Mouse (Mus musculus) megakaryocyte progenitor cell, adult 5-6 weeks (primary cell): ENCODE results near the gene Ar. TPM values are rescaled to one million over a fixed set of nuclear protein-coding genes. Genes with fewer than 3 reads are reported as not detected.

Experiments
- ATAC-seq: replicated peaks from 2 replicates; pipeline ENCODE4 v1.8.0; 2016; ENCODE audit warnings: mild to moderate bottlenecking, moderate TSS enrichment, inconsistent platforms; ENCODE audit not compliant: poor library complexity
- total RNA-seq, 2 experiments: library from RNA; stranded (forward) in 1 of 2; stranded (reverse) in 1 of 2; fragments of 157-497, 149-512 nt in 1 of 2; fragments of 200-1000 nt in 1 of 2; gene quantifications; 2 replicates each; pipeline versions ENCODE4 v1.2.3 to v1.2.4; 2015 to 2017

Gene Ar
- total RNA-seq (2015) = 0.05 TPM in 1 of 2 replicates, not detected in the other
- total RNA-seq (2017) = not detected in 2 replicates

DNA sequence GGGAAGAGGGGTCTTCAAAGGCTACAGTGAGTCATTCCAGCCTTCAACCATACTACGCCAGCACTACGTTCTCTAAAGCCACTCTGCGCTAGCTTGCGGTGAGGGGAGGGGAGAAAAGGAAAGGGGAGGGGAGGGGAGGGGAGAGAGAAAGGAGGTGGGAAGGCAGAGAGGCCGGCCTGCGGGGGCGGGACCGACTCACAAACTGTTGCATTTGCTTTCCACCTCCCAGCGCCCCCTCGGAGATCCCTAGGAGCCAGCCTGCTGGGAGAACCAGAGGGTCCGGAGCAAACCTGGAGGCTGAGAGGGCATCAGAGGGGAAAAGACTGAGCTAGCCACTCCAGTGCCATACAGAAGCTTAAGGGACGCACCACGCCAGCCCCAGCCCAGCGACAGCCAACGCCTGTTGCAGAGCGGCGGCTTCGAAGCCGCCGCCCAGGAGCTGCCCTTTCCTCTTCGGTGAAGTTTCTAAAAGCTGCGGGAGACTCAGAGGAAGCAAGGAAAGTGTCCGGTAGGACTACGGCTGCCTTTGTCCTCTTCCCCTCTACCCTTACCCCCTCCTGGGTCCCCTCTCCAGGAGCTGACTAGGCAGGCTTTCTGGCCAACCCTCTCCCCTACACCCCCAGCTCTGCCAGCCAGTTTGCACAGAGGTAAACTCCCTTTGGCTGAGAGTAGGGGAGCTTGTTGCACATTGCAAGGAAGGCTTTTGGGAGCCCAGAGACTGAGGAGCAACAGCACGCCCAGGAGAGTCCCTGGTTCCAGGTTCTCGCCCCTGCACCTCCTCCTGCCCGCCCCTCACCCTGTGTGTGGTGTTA, at the start of gene Ar:
TSS of gene Ar (plus strand) at position 239 of the 812 bp plus-strand sequence.
- ATAC-seq = peak; percentile 84

DNA sequence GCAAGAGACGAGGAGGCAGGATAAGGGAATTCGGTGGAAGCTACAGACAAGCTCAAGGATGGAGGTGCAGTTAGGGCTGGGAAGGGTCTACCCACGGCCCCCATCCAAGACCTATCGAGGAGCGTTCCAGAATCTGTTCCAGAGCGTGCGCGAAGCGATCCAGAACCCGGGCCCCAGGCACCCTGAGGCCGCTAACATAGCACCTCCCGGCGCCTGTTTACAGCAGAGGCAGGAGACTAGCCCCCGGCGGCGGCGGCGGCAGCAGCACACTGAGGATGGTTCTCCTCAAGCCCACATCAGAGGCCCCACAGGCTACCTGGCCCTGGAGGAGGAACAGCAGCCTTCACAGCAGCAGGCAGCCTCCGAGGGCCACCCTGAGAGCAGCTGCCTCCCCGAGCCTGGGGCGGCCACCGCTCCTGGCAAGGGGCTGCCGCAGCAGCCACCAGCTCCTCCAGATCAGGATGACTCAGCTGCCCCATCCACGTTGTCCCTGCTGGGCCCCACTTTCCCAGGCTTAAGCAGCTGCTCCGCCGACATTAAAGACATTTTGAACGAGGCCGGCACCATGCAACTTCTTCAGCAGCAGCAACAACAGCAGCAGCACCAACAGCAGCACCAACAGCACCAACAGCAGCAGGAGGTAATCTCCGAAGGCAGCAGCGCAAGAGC, 1.3 kb downstream of the Ar start:
- peak; percentile 27 for ATAC-seq

DNA sequence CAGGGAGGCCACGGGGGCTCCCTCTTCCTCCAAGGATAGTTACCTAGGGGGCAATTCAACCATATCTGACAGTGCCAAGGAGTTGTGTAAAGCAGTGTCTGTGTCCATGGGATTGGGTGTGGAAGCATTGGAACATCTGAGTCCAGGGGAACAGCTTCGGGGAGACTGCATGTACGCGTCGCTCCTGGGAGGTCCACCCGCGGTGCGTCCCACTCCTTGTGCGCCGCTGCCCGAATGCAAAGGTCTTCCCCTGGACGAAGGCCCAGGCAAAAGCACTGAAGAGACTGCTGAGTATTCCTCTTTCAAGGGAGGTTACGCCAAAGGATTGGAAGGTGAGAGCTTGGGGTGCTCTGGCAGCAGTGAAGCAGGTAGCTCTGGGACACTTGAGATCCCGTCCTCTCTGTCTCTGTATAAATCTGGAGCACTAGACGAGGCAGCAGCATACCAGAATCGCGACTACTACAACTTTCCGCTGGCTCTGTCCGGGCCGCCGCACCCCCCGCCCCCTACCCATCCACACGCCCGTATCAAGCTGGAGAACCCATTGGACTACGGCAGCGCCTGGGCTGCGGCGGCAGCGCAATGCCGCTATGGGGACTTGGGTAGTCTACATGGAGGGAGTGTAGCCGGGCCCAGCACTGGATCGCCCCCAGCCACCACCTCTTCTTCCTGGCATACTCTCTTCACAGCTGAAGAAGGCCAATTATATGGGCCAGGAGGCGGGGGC, 2.0 kb downstream of the Ar start:
- peak; percentile 15; the same call in 1 of the 2 replicates for ATAC-seq

DNA sequence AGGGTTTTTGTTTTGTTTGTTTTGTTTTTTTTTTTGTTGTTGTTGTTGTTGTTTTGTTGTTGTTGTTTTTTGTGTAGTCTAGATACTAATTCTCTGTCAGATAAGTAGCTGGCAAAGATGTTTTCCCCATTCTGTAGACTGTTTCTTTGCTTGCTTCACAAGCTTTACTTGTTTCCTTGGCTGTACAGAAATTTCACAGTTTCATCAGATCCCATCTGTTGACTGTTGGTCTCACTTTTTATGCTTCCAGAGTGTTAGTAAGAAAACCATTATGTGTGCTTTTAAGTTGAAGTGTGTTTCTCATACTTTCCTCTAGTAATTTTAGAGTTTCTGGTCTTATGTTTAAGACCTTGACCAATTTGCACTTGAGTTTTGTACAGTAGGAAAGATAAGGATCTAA, 41.2 kb downstream of the Ar start:
- no peak for ATAC-seq

DNA sequence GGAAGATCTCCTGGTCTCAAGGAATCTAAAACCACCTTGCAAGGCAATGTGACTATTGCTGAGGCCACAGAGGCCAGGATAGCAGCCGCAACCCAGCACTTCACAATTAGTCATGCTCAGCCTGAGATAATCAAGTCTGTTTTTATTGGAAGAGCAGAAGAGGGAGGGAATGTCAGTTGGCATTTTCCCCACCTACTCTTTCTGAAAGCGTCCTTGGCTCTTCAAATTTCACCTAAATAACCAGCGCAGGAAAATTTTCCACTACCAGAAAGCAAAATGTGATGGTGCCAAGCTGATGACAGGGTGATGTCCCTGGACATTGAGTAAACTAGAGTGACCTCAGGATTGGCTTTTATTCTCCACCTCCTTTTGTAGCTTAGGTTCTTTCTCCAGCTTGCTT, 57.2 kb downstream of the Ar start:
- ATAC-seq = no peak

DNA sequence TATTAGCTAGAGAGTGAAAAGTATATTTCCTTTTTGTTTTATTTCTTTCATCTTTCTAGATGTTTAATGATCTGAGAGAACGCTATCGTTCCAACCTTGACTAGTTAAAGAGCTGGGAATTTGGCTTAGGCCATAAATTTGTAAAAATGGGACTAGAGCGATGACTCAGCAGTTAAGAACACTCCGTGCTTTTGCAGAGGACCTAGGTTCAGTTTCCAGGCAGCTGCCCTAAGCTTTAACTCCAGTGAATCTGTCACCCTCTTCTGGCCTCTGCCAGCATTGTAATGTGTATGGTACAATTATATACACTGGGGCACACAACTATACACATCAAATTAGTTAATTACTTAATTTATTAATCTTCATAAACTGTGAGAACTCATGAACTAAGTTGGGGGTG, 58.6 kb downstream of the Ar start:
- no peak for ATAC-seq

DNA sequence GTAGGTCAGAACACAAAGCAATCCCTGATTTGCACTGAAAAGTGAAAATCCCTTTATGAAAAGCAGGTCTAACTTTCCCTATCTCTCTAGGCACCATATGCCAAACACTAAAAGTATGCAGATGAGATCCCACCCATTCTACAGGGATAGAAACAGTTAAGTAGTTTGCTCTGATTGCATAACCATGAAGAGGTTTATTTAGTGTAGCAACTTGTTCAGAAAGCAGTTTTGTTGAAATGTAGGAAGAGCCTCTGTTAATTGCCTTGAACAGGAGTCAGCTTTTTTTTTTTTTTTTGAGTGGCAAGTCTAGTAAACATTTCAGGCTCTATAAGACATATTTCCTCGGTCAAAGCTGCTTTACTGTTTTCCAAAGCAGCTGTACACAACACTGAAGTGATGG, 67.5 kb downstream of the Ar start:
- ATAC-seq = no peak

DNA sequence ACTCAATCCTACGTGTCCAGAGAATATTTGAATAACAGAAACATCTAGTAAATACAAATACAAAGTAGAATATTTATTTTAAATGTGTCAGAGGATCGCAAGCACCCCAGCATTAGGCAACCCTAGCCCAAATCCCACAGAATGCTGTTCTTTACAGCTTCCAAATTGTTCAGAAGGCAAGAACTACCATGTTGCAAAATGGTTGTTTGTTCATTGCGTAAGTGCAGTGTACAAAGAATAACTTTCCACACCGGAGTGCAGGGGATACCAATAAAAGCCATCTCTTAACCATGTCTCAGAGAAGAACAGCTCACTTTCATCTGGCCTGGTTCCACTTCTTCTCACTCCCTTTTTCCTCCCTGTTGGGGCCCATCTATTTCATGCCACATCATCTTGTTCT, 90.4 kb downstream of the Ar start:
- ATAC-seq = no peak

DNA sequence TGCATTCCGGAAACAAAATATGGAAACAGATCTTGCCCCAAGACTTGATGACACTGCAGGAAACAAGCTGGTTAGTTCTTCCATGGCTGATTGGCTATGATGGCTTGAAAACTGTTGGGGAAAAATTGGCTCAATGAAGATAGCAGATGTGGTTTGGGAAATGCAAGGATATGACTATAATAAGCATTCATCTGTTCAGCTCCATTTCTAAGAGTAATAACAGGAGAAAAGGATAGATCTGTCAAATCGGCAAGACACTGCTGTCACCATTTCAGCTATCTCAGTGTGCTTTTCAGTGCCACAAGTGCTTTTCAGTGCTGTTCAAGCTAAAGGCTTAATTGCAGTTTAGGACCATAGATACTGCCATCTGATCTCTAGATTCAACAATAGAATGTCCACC, 96.5 kb downstream of the Ar start:
- ATAC-seq = no peak

DNA sequence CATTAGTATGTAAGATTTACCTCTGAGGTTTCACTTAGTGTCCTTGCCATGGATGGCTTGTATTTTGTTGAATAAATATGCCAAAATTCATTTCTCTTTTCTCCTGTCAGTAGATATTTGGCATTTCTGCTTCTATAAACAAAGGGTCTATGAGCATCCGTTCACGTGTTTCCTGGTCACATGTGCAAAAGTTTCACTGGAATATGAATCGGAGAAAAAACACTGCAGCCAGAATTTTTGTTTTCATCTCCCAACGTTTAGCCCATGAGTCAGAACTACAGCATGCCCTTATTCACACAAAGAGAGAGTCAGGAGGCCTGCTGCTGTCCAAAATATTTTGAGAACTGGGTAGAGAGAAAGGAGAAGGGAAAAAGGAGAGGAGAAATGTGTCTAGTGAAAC, 99.8 kb downstream of the Ar start:
- no peak for ATAC-seq

DNA sequence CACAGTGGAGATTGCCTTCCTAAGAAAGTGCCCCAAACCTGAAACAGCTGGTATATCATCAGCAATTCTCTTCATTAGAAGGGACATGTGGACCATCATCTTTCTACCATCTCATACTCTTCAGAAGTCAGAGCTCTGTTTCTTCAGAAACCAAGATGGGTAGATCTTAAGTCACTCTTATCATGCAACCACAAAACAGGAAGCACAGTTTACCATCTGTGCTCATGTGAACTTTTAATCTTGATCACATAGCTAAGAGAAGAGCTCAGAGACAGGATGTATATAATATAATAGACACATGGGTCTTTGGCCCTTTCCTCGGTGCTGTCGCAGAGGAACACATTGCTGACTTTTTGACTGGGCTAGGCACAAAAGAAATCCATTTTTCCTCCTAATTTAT, 111.1 kb downstream of the Ar start:
- peak; percentile 29 for ATAC-seq

DNA sequence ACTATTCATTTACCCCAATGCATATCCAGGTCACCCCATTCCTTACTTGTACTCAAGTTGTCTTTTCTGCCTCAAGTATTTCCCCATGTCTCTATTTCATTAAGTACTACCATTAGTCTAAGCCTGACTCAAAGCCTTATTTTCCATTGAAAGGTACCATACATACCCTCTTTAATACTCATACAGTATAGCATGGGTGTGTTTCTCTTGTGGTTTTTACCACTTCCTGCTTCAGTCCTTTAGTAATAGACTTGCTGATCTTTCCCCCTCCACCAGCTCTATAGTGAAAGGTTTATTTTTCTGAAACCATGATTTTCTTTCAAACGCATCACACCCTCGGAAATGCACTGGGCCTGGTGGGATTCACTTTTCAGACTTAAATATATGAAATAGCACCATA, 117.2 kb downstream of the Ar start:
- peak; percentile 42; the same call in 1 of the 2 replicates for ATAC-seq

DNA sequence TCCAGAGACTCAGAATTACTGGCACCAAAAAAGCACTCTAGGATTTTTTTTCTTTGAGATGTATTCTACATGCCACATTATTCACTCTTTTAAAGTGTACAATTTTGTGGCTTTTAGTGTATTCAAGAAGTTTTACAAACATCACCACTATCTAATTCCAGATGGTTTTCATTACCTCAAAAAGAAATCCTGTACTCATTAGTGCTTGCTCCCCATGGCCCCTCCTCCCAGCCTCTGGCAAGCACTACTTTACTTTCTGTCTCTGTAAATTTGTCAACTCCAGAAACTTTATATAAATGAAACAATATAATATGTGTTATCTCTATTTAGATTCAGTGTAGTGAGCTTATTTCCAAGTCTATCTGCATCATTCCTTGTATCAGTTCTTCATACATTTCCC, 122.8 kb downstream of the Ar start:
- ATAC-seq = no peak

DNA sequence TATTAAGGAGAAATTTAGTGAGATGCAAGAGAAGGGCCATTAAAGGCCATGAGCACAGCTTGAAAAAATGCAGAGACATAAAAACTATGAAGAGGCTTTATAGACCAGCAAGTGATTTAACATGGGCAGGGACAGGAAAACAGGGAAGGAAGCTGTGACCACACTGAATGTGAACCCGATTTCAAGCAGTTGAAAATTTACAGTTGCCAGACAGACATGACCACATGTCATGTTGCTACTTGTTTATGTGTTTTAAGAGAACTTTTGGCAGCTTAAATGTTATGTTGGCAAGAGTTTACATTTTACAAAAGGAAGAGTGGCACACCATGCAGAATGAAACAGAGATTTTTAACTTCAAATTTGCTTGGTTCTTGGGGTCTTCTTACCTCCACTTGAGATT, 143.2 kb downstream of the Ar start:
- ATAC-seq = peak; percentile 78

DNA sequence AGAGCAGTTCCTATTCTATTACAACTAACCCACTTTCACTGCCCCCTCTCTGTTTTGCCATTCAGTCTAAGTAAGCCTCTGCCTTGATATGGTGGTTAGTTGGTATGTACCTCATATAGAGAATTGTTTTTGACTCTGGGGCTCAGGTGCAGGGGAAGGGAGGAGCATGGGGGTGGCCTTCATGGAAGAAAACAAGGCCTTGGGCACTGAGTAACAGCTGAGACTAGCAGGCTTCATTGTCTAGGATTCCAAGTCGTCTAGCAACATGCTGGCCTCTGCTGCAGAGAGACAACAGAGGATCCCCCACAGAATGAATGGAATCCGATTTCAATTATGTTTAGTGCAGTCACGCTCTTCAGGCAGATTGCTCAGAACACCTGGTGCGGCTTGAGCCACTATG, 152.1 kb downstream of the Ar start:
- no peak for ATAC-seq

DNA sequence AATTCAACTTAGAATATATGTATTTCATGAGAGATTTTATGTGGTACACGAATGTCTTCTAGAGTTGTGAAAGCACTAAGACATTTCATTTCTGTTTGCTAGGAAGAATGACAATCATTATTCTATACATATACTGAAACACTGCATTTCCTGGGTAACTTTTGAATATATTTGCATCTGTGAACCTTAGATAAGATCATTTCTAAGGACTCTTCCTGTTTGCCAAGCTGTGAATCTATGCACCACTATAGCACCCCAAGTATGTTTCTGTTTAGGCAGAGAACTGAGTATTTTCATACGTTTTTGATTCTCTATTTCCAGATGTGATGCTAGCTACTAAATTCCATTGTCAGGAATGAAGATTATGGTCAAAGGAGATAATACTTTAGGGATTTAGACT, 153.4 kb downstream of the Ar start:
- no peak for ATAC-seq

DNA sequence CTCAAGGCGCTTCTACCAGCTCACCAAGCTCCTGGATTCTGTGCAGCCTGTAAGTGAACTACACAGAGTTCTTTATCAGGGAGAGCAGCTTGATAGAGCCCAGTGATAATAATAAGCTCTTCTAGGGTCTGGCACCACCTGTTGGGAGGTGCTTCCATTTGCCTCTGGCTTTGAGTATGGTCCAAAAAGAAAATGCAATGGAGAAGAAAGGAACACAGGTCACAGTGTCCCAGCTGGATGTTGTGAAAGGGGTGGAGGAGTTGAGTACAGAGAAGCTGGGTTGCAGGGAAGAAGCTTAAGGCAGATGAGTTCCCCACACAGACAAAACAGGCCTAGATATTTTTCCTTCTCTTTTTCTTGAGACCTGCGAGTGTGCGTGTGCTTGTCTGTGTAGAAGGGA, 167.4 kb downstream of the Ar start:
- ATAC-seq = no peak

DNA sequence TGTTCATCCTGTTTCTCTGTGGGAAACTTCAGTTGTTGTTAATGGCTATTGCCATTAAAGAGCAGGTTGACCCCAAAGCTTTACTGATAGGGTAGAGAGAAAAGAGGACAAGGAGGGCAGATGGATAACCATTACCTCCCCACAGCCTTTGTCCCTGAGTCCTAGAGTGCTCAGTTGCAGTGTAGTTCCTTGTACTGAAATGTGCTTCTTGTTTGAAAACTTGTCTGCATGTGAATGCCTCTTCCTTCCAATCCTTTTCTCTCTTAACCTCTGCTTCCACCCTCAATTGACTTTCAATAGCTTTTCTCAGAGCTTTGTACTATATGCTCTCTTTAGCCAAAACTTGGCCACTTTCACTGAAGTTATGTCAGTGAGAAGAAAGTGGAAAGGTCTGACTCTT, 168.9 kb downstream of the Ar start:
- ATAC-seq = no peak

DNA sequence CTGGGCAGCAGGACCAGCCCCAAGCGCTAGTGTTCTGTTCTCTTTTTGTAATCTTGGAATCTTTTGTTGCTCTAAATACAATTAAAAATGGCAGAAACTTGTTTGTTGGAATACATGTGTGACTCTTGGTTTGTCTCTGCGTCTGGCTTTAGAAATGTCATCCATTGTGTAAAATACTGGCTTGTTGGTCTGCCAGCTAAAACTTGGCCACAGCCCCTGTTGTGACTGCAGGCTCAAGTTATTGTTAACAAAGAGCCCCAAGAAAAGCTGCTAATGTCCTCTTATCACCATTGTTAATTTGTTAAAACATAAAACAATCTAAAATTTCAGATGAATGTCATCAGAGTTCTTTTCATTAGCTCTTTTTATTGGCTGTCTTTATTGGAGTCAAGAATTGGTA, 174.5 kb downstream of the Ar start:
- no peak for ATAC-seq

DNA sequence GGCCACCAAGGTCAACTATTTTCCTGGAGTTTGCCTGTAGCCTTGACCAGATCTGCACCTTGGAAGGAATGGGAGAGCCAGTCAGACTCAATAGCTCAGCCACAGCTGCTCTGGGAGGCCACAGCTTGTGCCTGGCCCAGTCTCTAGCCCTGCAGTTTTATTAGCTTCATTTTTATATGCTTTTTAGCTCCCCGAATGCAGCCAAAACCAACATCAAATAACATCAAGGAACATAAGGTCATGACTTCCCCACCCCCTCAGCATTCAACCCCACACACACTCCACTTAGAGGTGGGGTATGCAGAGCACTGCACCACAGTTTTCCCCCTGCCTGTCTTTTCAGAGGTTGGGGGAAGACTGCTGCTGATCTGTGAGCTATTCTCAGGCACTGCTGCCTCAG, 198.9 kb downstream of the Ar start:
- ATAC-seq = no peak

DNA sequence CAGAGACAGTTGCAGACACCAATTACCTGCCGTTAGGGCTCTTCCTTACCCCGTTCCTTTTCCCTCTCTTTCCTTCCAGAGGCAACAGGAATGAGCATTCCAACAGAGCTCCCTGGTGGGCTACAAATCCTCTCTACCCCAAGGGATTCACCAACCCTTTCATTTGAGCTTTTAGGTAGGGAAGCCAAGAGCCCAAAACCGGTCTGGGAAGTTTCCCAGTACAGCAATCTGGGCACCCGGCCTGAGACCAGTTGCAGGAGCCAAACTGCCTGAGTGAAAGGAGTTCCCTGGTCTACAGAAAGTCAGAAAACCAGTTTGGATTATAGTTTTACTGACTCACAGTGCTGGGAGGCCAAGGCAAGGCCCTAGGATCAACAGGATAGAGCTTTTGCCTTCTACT, 199.5 kb downstream of the Ar start:
- ATAC-seq = no peak
